Mouse (Mus musculus) neutrophil, adult 59 days (primary cell): Measurements from ENCODE around the gene Smn1. TPM values are rescaled to one million over a fixed set of nuclear protein-coding genes. Genes with fewer than 3 reads are reported as not detected.

Experiments
- total RNA-seq, 2 experiments: library from RNA; stranded (reverse); gene quantifications; 1 replicate in 1 of 2; 2 replicates in 1 of 2; pipeline ENCODE4 v1.2.4; 2023

Gene Smn1
- 10 to 100 TPM; 45.5 to 51.3 TPM for total RNA-seq

DNA sequence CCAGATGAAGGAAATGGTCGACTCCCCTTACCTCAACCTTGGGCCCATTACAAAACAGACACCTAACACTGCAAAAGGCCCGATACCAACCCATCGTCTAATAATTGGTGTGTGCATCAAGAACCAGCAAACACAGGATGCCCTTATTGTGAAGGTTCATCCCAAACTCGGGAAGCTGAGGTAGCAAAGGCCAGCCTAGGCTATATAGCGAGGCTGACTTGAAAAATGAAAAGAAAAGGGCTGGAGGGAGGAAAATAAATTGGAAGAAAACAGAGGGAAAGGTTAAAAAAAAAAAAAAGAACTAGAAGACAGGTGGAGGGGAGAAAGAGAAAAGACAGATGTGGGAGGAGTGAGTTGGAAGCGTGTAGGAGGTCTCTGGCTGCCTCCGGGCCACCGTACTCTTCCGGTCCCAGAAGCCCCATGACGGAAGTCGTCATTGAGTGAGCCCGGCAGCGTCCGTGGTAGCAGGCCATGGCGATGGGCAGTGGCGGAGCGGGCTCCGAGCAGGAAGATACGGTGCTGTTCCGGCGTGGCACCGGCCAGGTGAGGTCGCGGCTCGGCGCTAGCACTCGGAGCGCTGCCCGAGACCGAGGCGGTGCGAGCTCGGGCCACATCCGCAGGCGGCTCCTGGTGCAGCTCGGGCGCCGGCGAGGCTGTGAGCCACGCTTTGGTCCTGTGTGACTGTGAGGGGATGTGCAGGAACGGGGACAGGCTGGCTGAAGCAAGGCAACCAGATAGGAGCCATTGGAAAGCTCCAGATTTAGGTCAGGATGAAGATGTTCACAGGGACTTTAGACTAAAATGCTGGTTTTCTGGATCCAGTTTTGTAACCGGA lies at the start of gene Smn1:
Smn1 (plus strand) TSS at position 430 of the 835 bp plus-strand sequence.

DNA sequence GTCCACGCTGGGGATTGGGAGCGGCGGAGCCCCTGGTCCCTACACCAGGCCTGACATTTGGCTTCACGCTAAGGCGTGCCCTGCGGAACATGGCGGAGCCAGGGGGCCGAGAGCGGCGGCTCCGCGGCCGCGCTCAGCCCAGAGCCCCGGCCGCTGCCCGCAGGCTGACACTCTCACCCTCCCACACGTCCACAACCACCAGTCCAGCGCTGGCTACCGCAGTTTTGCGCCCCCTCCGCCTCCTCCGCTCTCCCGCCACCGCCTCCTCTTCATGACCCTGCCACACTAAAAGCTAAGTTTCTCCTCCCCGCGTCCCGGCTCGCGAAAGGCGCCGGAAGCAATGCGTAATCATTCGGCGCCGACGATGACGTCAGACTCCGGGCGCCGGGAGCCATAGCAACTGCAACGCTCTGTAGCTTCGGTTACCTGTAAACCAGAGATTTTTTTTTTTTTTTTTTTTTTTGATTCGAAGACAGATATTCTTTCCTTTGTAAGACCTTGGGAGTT lies 20.9 kb upstream of the Smn1 start, which contains the start of gene Bdp1:
Bdp1 (minus strand) TSS at position 323 of the 507 bp plus-strand sequence.

DNA sequence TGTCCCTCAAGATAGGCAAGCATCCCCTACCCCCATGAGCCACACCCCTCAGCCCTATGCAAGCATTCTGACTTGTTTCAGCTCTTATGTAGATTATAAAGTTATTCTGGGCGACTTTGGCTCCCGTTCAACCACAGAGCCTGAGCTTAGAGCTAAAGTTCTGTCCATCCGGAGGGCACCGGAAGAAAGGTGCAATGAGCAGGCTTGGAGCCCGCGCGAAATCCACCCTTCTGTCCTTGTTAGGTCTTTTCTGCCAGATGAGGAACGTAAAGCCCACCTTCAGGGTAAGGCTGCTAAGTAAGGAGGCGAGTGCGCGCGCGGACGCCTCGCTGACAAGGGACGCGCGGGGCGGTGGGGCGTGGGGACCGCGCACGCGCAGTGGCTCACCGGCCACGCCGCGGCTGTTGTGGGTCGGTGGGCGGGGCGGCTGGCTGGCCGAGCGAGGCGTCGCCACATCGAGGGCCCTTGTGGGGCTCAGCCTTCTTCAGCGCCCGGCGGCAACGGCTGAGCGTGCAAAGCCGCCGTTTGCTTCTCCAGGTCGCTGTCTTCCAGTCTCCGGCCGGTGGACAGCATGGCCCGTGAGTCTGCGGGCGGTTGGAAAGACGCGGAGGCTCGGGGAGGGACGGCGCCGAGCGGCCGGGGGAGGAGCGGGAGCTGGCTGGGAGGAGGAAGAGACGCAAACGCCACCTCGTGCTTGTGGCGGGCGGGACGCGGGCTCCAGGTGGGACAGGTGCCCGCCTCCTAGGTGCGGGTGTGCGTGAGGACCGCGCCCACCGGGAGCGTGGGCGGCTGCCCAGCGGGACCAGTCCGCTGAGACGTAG lies 16.8 kb upstream of the Smn1 start, which contains the start of gene Serf1:
Serf1 (plus strand) TSS at position 361 of the 821 bp plus-strand sequence.

Other genes starting within 250 kb of the Smn1 start
- not detected for gene Cartpt, start 223.8 kb upstream of the Smn1 start, total RNA-seq
- gene Mccc2, start 109.2 kb upstream of the Smn1 start, total RNA-seq, result 1 to 10 TPM; 3.7 to 6.4 TPM
- gene Bdp1, start 20.8 kb upstream of the Smn1 start, total RNA-seq, result 10 to 100 TPM; 31.5 to 38.3 TPM
- 1 to 10 TPM; 1.5 to 1.6 TPM for gene Serf1, start 16.8 kb upstream of the Smn1 start, total RNA-seq
- gene Naip2, start 77.2 kb downstream of the Smn1 start, total RNA-seq, result 10 to 100 TPM; 47.6 to 56.2 TPM
- 10 to 100 TPM; 24.8 to 29.5 TPM for gene Naip5, start 121.5 kb downstream of the Smn1 start, total RNA-seq
- 10 to 100 TPM; 16.9 to 21.4 TPM for gene Naip6, start 192.8 kb downstream of the Smn1 start, total RNA-seq